Mouse (Mus musculus) layer of hippocampus, adult 11-12 months (tissue): ENCODE data around the gene Hspb1.

Experiments
- DNase-seq: peaks from one replicate; pipeline ENCODE4 v3.0.0; 2022; ENCODE audit warnings: low spot score

The Hspb1 gene

GRCm38 (mm10) chr5:135888405-135889215, 891 bp downstream of the Hspb1 start:
- DNase-seq = no peak

GRCm38 (mm10) chr5:135890323-135890722, 2.6 kb downstream of the Hspb1 start:
- DNase-seq = no peak

GRCm38 (mm10) chr5:135890920-135891319, 3.2 kb downstream of the Hspb1 start:
- DNase-seq = no peak

- DNase-seq = no peak
Measured at GRCm38 (mm10) chr5:135892589-135893351, 5.1 kb downstream of the Hspb1 start.

- DNase-seq = no peak
Measured at GRCm38 (mm10) chr5:135894958-135895357, 7.2 kb downstream of the Hspb1 start.

GRCm38 (mm10) chr5:135898028-135898427, 10.3 kb downstream of the Hspb1 start:
- no peak for DNase-seq

- DNase-seq = no peak
Measured at GRCm38 (mm10) chr5:135898995-135899394, 11.3 kb downstream of the Hspb1 start.

GRCm38 (mm10) chr5:135899833-135900232, 12.1 kb downstream of the Hspb1 start:
- DNase-seq = no peak

- DNase-seq = no peak
Measured at GRCm38 (mm10) chr5:135900701-135901100, 13.0 kb downstream of the Hspb1 start.

GRCm38 (mm10) chr5:135901354-135902095, 13.8 kb downstream of the Hspb1 start:
- no peak for DNase-seq

- no peak for DNase-seq
Measured at GRCm38 (mm10) chr5:135903058-135903457, 15.3 kb downstream of the Hspb1 start.

GRCm38 (mm10) chr5:135903551-135904151, 15.9 kb downstream of the Hspb1 start:
- DNase-seq = peak; percentile 94

GRCm38 (mm10) chr5:135904259-135904658, 16.5 kb downstream of the Hspb1 start:
- DNase-seq = no peak

- DNase-seq = no peak
Measured at GRCm38 (mm10) chr5:135905320-135906225, 17.9 kb downstream of the Hspb1 start.

- no peak for DNase-seq
Measured at GRCm38 (mm10) chr5:135906846-135907245, 19.1 kb downstream of the Hspb1 start.

GRCm38 (mm10) chr5:135907256-135907655, 19.5 kb downstream of the Hspb1 start:
- no peak for DNase-seq

GRCm38 (mm10) chr5:135908185-135908584, 20.5 kb downstream of the Hspb1 start:
- no peak for DNase-seq

GRCm38 (mm10) chr5:135908989-135909388, 21.3 kb downstream of the Hspb1 start:
- DNase-seq = no peak

- no peak for DNase-seq
Measured at GRCm38 (mm10) chr5:135909646-135910045, 21.9 kb downstream of the Hspb1 start.

- DNase-seq = no peak
Measured at GRCm38 (mm10) chr5:135910813-135911212, 23.1 kb downstream of the Hspb1 start.

GRCm38 (mm10) chr5:135911633-135912220, 24.0 kb downstream of the Hspb1 start:
- DNase-seq = no peak
